Mouse (Mus musculus) midbrain, embryonic 10.5 days (tissue): ENCODE measurements around the gene Gm21778. TPM values are rescaled to one million over a fixed set of nuclear protein-coding genes. Genes with fewer than 3 reads are reported as not detected.
"Not testable (repeated sequence)": the region's sequence is repeated elsewhere in the genome, so short reads cannot be mapped to it uniquely, and the experiment has no call there.

Experiments used
- DNase-seq: peaks from one replicate; pipeline ENCODE4 v3.0.0-alpha.2; 2017; ENCODE audit warnings: low spot score
- H3K27ac ChIP-seq: fragments of 300-500 bp; sonication (generic); replicated peaks from 2 replicates; pipeline ENCODE4 v1.5.1; 2016; ENCODE audit warnings: mild to moderate bottlenecking
- H3K27me3 ChIP-seq: fragments of 300-500 bp; sonication (generic); 2 replicates; pipeline ENCODE4 v1.6.1; 2016; ENCODE audit warnings: low read depth, mild to moderate bottlenecking; ENCODE audit not compliant: poor library complexity, severe bottlenecking
- H3K36me3 ChIP-seq: fragments of 300-500 bp; sonication (generic); 2 replicates; pipeline ENCODE4 v1.6.1; 2016; ENCODE audit warnings: mild to moderate bottlenecking, moderate library complexity
- H3K4me1 ChIP-seq: fragments of 300-500 bp; sonication (generic); 2 replicates; pipeline ENCODE4 v1.6.1; 2016
- H3K4me3 ChIP-seq: fragments of 300-500 bp; sonication (generic); 2 replicates; pipeline ENCODE4 v1.5.1; 2016; ENCODE audit warnings: mild to moderate bottlenecking, moderate library complexity
- H3K9me3 ChIP-seq: fragments of 300-500 bp; sonication (generic); replicated peaks from 2 replicates; pipeline ENCODE4 v1.6.1; 2016; ENCODE audit warnings: mild to moderate bottlenecking
- polyA plus RNA-seq: library from polyadenylated mRNA; unstranded; fragments of >200 nt; fragmentation: Nextera tagmentation; extraction: Ambion mirVana; gene quantifications from 2 replicates; pipeline ENCODE4 v1.2.1, GENCODE M21; 2016

Gene Gm21778
- polyA plus RNA-seq = not detected in 2 replicates

- H3K4me3 ChIP-seq = not testable (repeated sequence)
Observed at GRCm38 (mm10) chrY:5942160-5942559, at the start of gene Gm21778. Gene Gm21778 (plus strand): TSS chrY:5942460.

More at GRCm38 (mm10) chrY:5942160-5942559, at the start of gene Gm21778:
- not testable (repeated sequence) for H3K36me3 ChIP-seq, DNase-seq, H3K27me3 ChIP-seq, H3K4me1 ChIP-seq, H3K9me3 ChIP-seq, H3K27ac ChIP-seq

Other genes starting within 250 kb of the Gm21778 start
- not detected in 2 replicates for gene Gm20914, start 216.5 kb upstream of the Gm21778 start, polyA plus RNA-seq
- gene Gm28171, start 149.1 kb upstream of the Gm21778 start, polyA plus RNA-seq = not detected in 2 replicates